Mouse (Mus musculus): ENCODE measurements around the gene Mmp7. TPM values are rescaled to one million over a fixed set of nuclear protein-coding genes. Genes with fewer than 3 reads are reported as not detected.

Gene Mmp7
- polyA plus RNA-seq, 1 experiment from 2014 or later = not detected

- Histone ChIP-seq H3K9me3 (replicated peaks) (no peaks in the 10 kb centered on the region), H3K9ac (replicated peaks) (no peak overlapping the region), H3K4me1 (no peaks in the 10 kb centered on the region), H3K4me2 (no peak overlapping the region), H3K36me3 (no peaks in the 10 kb centered on the region), H3K4me3 (replicated peaks) (no peak overlapping the region), H3K27me3 (replicated peaks) (no peaks in the 10 kb centered on the region), H3K27ac (replicated peaks) (no peak overlapping the region)
- 74% methylated on average over 2 of the region's 2 CpGs for WGBS
- no peak for ATAC-seq (ENCODE audit: low FRiP score)
Observed at GRCm38 (mm10) chr9:7686024-7686423, 5.9 kb upstream of the Mmp7 start.

- Histone ChIP-seq H3K27me3 (replicated peaks) (no peaks in the 10 kb centered on the region), H3K4me3 (replicated peaks) (no peak overlapping the region)
Observed at GRCm38 (mm10) chr9:7689799-7690198, 2.1 kb upstream of the Mmp7 start.

DNA sequence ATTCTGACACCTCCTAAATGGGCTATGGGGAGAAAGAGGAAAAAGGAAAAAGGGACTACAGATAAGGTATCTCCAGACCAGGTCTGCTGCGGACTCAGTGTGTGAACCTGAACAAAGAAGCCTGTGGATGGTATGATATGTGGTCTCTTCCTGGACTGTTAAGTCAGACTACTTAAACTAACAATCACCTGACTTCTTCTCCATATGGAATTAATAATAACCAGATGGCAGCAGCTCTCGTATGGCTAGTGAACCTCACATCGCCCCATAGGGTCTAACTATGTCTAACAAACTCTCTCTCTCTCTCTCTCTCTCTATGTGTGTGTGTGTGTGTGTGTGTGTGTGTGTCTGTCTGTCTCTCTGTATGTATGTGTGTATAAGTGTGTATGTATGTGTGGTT, 2.1 kb downstream of the Mmp7 start:
- no peak for ATAC-seq (ENCODE audit: low FRiP score)
- no peak overlapping the region for H3K4me3 ChIP-seq (replicated peaks)
- WGBS = 93% methylated on average over 3 of the region's 3 CpGs

More at GRCm38 (mm10) chr9:7689799-7690198, 2.1 kb upstream of the Mmp7 start:
- no peak overlapping the region for H3K4me2 ChIP-seq
- no peak overlapping the region for H3K9ac ChIP-seq (replicated peaks)
- no peaks in the 10 kb centered on the region for H3K9me3 ChIP-seq (replicated peaks)
- H3K36me3 ChIP-seq = no peaks in the 10 kb centered on the region
- 63% methylated on average over 6 of the region's 6 CpGs for WGBS
- H3K4me1 ChIP-seq = no peaks in the 10 kb centered on the region
- no peak for ATAC-seq (ENCODE audit: low FRiP score)
- H3K27ac ChIP-seq (replicated peaks) = no peak overlapping the region

GRCm38 (mm10) chr9:7695646-7696045, 3.8 kb downstream of the Mmp7 start:
- ATAC-seq (ENCODE audit: low FRiP score) = no peak
- Histone ChIP-seq H3K4me3 (replicated peaks) (no peak overlapping the region), H3K4me1 (no peaks in the 10 kb centered on the region), H3K27ac (replicated peaks) (no peak overlapping the region), H3K36me3 (no peaks in the 10 kb centered on the region), H3K27me3 (replicated peaks) (no peaks in the 10 kb centered on the region), H3K4me2 (no peak overlapping the region), H3K9me3 (replicated peaks) (no peaks in the 10 kb centered on the region), H3K9ac (replicated peaks) (no peak overlapping the region)
- 94% methylated on average over 3 of the region's 3 CpGs for WGBS

More for the DNA sequence above, 2.1 kb downstream of the Mmp7 start:
- Histone ChIP-seq H3K27ac (replicated peaks) (no peak overlapping the region), H3K9me3 (replicated peaks) (no peaks in the 10 kb centered on the region), H3K9ac (replicated peaks) (no peak overlapping the region), H3K27me3 (replicated peaks) (no peaks in the 10 kb centered on the region), H3K4me2 (no peak overlapping the region), H3K4me1 (no peaks in the 10 kb centered on the region), H3K36me3 (no peaks in the 10 kb centered on the region)

DNA sequence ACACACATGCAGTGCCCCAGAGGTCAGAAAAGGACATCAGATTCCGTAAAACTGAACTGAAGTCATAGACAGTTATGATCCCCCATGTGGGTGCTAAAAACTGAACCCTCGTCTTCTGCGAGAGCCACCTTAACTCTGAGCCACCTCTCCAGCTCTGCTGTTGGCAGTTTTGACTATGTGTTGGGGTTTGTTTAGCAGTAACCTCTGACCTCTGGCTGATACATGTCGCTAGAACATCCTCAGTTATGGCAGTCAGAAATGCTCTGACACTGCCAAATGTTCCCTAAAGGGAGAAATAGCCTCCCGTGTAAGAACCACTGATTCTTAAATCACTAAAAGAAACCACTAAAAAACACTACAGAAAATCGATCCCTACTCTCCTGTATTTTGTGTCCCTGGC, 16.8 kb downstream of the Mmp7 start:
- no peaks in the 10 kb centered on the region for H3K27me3 ChIP-seq (replicated peaks)
- 79% methylated on average over 6 of the region's 6 CpGs for WGBS
- no peaks in the 10 kb centered on the region for H3K36me3 ChIP-seq
- no peak overlapping the region for H3K9ac ChIP-seq (replicated peaks)
- H3K9me3 ChIP-seq (replicated peaks) = no peaks in the 10 kb centered on the region
- no peak overlapping the region for H3K27ac ChIP-seq (replicated peaks)
- no peak for ATAC-seq (ENCODE audit: low FRiP score)
- no peaks in the 10 kb centered on the region for H3K4me1 ChIP-seq
- H3K4me3 ChIP-seq (replicated peaks) = no peak overlapping the region
- no peak overlapping the region for H3K4me2 ChIP-seq

DNA sequence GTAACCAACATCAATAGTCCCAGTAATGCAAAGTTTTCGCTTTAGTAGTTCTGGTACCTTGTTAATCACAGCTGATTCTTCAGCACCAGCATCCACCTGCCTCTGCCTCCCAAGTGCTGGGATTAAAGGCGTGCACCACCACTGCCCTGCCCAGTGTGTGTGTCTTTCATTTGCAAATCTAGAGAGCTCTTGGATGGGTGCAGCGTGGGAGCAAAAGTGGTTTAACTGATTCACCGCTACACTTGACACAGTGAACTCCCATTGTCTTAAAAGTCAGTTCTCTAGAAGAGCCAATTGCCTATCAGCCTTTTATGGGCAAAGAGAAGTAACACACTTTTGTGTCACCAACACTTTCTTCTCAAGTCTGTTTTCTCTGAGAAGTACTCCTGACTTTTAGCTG, 19.3 kb downstream of the Mmp7 start:
- H3K4me3 ChIP-seq (replicated peaks) = no peak overlapping the region
- H3K9me3 ChIP-seq (replicated peaks) = no peaks in the 10 kb centered on the region
- no peak overlapping the region for H3K4me2 ChIP-seq
- H3K9ac ChIP-seq (replicated peaks) = no peak overlapping the region
- H3K36me3 ChIP-seq = no peaks in the 10 kb centered on the region
- WGBS = 76% methylated on average over 4 of the region's 4 CpGs
- H3K4me1 ChIP-seq = no peaks in the 10 kb centered on the region
- no peak for ATAC-seq (ENCODE audit: low FRiP score)
- H3K27ac ChIP-seq (replicated peaks) = no peak overlapping the region
- H3K27me3 ChIP-seq (replicated peaks) = no peaks in the 10 kb centered on the region

DNA sequence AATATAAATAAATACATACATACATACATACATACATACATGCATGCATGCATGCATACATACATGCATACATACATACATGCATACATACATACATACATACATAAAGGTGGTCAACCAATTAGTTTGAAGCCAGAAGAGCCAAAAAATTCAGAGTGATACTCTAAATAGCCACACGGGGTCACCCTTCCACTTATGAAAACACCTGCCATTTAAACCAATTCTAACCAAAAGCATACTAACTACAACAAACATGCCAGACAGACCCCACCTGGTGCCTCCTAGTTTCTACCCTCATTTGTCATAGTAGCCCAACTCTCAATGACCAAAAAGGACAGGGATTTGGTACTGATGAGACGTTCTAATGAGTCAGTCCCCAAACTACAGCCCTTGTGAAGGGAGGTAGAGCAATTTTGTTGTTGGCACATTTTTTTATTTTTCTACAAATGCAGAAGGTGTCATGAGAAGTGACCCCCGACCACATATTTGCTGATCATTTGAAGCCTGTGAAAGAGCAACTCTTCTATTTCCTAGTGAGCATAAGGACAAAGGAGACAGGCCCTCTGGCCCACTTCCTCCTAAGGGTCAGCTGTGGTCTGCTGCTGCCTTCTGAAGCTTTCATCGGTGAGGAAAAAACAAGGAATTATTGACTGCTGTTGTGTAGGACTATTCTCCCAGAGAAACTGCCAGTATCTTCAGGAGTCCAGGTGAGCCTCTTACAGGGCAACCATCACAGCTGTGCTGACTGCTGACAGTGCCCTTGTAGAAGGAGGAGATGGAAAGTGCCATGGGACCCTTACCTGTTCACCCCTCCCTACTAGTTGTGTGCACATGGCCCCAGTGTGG, 22.4 kb downstream of the Mmp7 start:
- Histone ChIP-seq H3K4me2 (no peak overlapping the region), H3K4me3 (replicated peaks) (no peak overlapping the region), H3K9ac (replicated peaks) (no peak overlapping the region), H3K27me3 (replicated peaks) (no peaks in the 10 kb centered on the region), H3K27ac (replicated peaks) (no peak overlapping the region), H3K4me1 (no peaks in the 10 kb centered on the region), H3K9me3 (replicated peaks) (no peaks in the 10 kb centered on the region), H3K36me3 (no peaks in the 10 kb centered on the region)
- WGBS = 43% methylated on average over 4 of the region's 4 CpGs
- peak; percentile 59; the same call in 1 of the 2 replicates for ATAC-seq (ENCODE audit: low FRiP score)

- no peaks in the 10 kb centered on the region for H3K36me3 ChIP-seq
- H3K4me2 ChIP-seq = no peak overlapping the region
- no peaks in the 10 kb centered on the region for H3K9me3 ChIP-seq (replicated peaks)
- H3K4me1 ChIP-seq = no peaks in the 10 kb centered on the region
- no peak for ATAC-seq (ENCODE audit: low FRiP score)
- H3K27ac ChIP-seq (replicated peaks) = no peak overlapping the region
- no peaks in the 10 kb centered on the region for H3K27me3 ChIP-seq (replicated peaks)
- no peak overlapping the region for H3K4me3 ChIP-seq (replicated peaks)
- H3K9ac ChIP-seq (replicated peaks) = no peak overlapping the region
- 71% methylated on average over 2 of the region's 2 CpGs for WGBS
Observed at GRCm38 (mm10) chr9:7714908-7715175, 23.0 kb downstream of the Mmp7 start.

- no peak overlapping the region for H3K4me2 ChIP-seq
- no peaks in the 10 kb centered on the region for H3K27me3 ChIP-seq (replicated peaks)
- H3K4me3 ChIP-seq (replicated peaks) = no peak overlapping the region
- ATAC-seq (ENCODE audit: low FRiP score) = no peak
- H3K9me3 ChIP-seq (replicated peaks) = no peaks in the 10 kb centered on the region
- no peak overlapping the region for H3K27ac ChIP-seq (replicated peaks)
- no peak overlapping the region for H3K9ac ChIP-seq (replicated peaks)
- H3K4me1 ChIP-seq = no peaks in the 10 kb centered on the region
- 92% methylated on average over 1 of the region's 1 CpGs for WGBS
- H3K36me3 ChIP-seq = no peaks in the 10 kb centered on the region
Observed at GRCm38 (mm10) chr9:7721543-7721942, 29.7 kb downstream of the Mmp7 start.

GRCm38 (mm10) chr9:7728997-7729396, 37.1 kb downstream of the Mmp7 start:
- 82% methylated on average over 4 of the region's 4 CpGs for WGBS
- H3K9me3 ChIP-seq (replicated peaks) = no peaks in the 10 kb centered on the region
- H3K4me2 ChIP-seq = no peak overlapping the region
- no peak overlapping the region for H3K9ac ChIP-seq (replicated peaks)
- no peak overlapping the region for H3K4me3 ChIP-seq (replicated peaks)
- H3K27ac ChIP-seq (replicated peaks) = no peak overlapping the region
- H3K27me3 ChIP-seq (replicated peaks) = no peaks in the 10 kb centered on the region
- no peaks in the 10 kb centered on the region for H3K36me3 ChIP-seq
- no peaks in the 10 kb centered on the region for H3K4me1 ChIP-seq
- no peak for ATAC-seq (ENCODE audit: low FRiP score)

GRCm38 (mm10) chr9:7742696-7743095, 50.8 kb downstream of the Mmp7 start:
- Histone ChIP-seq H3K4me2 (no peak overlapping the region), H3K9me3 (replicated peaks) (no peaks in the 10 kb centered on the region), H3K4me3 (replicated peaks) (no peak overlapping the region), H3K4me1 (no peaks in the 10 kb centered on the region), H3K27ac (replicated peaks) (no peak overlapping the region), H3K27me3 (replicated peaks) (no peaks in the 10 kb centered on the region), H3K36me3 (no peaks in the 10 kb centered on the region), H3K9ac (replicated peaks) (no peak overlapping the region)
- ATAC-seq (ENCODE audit: low FRiP score) = no peak
- WGBS = 80% methylated on average over 1 of the region's 1 CpGs

GRCm38 (mm10) chr9:7744156-7744555, 52.3 kb downstream of the Mmp7 start:
- Histone ChIP-seq H3K4me3 (replicated peaks) (no peak overlapping the region), H3K27ac (replicated peaks) (no peak overlapping the region), H3K36me3 (no peaks in the 10 kb centered on the region), H3K9me3 (replicated peaks) (no peaks in the 10 kb centered on the region), H3K27me3 (replicated peaks) (no peaks in the 10 kb centered on the region), H3K9ac (replicated peaks) (no peak overlapping the region), H3K4me1 (no peaks in the 10 kb centered on the region), H3K4me2 (no peak overlapping the region)
- no peak for ATAC-seq (ENCODE audit: low FRiP score)
- 86% methylated on average over 1 of the region's 1 CpGs for WGBS
